Mouse (Mus musculus) liver, adult 2 months (tissue): ENCODE measurements around the gene Tmem214.
"Not testable (repeated sequence)": the region's sequence is repeated elsewhere in the genome, so short reads cannot be mapped to it uniquely, and the experiment has no call there.

Experiments
- CTCF ChIP-seq: fragments of 200-500 bp; IDR thresholded peaks from 2 replicates; pipeline ENCODE4 v1.5.1; 2011; ENCODE audit warnings: low read depth, low read length, control low read depth
- POLR2A ChIP-seq: fragments of 200-500 bp; IDR thresholded peaks from 2 replicates; pipeline ENCODE4 v1.6.1; 2011; ENCODE audit warnings: low read length, control low read depth; ENCODE audit not compliant: insufficient read depth; ENCODE audit errors: extremely low read depth

DNA sequence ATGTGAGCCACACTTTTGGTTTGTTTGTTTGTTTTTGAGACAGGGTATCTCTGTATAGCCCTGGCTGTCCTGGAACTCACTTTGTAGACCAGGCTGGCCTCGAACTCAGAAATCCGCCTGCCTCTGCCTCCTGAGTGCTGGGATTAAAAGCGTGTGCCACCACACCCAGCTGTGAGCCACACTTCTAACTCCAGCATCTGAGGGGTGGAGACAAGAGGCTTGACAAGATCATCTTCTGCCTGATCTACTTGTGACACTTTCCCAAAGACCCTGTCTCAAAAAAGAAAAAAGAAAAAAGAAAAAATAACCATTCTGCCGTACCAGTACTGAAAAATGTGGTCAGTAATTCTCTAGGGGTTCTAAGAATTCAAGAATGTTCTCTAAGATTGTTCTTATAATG is 14.0 kb downstream of the Tmem214 start:
- TF ChIP-seq CTCF, POLR2A: not testable (repeated sequence)
